Mouse (Mus musculus) adrenal gland, postnatal 10 days (tissue): ENCODE results near the gene Xab2. TPM values are rescaled to one million over a fixed set of nuclear protein-coding genes. Genes with fewer than 3 reads are reported as not detected.
"Not testable (repeated sequence)": the region's sequence is repeated elsewhere in the genome, so short reads cannot be mapped to it uniquely, and the experiment has no call there.

ENCODE experiments used
- DNase-seq: peaks from one replicate; pipeline ENCODE4 v3.0.0; 2021; ENCODE audit warnings: mixed read lengths
- total RNA-seq, 2 experiments: library from RNA; stranded (reverse); gene quantifications; 2 replicates each; pipeline ENCODE4 v1.2.3; 2021

The Xab2 gene
- total RNA-seq, 2 experiments from 2014 or later, result 33.1 to 33.9 TPM

DNA sequence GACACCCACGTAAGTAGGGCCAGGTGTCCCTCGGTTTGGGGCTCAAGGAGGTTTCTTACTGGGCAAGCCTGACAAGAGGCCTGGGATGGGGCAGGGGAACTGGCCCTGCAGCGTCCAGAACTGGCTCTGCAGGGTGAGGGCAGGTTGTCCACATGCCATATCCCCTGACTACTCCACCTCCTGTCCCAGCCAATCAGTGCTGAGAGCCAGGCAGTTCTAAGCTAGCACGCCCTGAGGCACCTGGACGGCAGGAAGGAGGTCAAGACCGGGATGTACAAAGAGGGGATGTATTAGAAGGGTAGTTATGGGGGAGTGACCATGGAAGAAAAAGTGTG, 11.3 kb downstream of the Xab2 start:
- no peak for DNase-seq

DNA sequence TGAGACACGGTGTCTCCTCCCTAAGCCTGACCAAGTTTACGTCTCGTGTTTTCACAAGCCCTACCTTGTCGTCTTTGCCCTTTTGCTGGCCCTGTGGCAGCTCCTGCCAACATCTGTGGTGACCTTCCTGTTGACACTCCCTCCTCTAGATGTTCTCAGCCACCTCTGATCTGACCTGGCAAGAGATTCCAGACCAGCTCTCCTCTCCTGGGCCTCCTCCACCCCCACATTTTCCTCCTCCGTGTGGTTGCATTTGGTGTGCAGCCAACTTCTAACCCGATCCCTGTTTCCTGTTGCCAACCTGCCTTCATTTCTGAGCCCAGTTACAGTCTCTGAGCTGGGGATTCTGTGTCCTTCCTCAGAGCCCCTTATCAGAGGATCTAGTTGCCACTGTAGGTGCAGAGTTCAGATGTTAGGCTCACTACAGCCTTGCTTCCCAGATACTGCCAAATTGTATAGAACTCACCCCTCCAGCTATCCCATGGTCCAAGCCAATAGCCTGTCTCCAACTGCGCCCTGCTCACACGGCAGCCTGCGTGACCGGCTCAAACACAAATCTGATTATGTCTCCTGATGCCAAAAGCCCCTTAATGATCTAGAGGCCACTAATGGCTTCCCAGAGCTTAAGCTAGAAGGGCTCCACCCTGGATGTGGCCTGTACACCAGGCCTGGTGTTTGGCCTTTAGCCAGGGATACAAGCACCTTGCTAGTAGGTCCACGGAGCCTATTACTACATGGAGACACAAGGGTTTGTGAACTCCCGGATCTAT, 11.9 kb downstream of the Xab2 start:
- peak; percentile 71 for DNase-seq

GRCm38 (mm10) chr8:3607822-3608221, 13.3 kb downstream of the Xab2 start:
- DNase-seq, result no peak

DNA sequence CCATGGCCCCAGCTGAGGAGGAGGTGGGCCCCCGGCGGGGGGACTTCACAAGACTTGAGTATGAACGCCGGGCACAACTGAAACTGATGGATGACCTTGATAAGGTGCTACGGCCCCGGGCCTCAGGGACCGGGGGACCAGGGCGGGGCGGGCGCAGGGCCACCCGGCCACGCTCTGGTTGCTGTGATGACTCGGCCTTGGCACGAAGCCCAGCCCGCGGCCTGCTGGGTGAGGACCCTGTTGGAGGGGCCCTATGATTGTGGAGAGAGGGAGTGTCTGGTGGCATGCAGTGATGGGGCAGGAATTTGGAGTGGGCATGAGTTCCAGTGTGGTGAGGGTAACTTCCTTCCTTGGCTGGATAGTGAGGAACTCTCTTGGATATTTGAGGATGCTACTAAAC, 14.5 kb downstream of the Xab2 start:
- DNase-seq, result peak; percentile 64

- no peak for DNase-seq
Measured at GRCm38 (mm10) chr8:3603439-3603838, 17.7 kb downstream of the Xab2 start.

DNA sequence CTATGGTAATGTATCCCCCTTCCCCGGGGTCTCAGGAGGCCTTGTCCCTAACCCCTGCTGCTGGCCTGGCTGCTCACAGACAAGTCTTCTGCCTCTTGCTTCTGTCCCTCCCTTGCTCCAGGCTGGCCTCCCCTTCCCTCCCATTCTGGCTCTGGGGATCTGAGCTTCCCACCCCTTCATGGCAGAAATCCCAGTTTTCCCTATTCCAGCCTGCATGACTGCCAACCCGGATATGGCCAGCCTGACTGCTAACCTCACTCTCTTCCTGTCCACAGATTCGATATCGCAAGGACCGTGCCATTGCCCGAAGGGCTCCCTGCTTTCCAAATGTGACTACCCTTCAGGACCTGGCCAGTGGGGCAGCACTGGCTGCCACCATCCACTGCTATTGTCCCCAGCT, 20.7 kb downstream of the Xab2 start:
- DNase-seq, result peak; percentile 71

GRCm38 (mm10) chr8:3599219-3599618, 21.9 kb downstream of the Xab2 start:
- DNase-seq, result no peak

DNA sequence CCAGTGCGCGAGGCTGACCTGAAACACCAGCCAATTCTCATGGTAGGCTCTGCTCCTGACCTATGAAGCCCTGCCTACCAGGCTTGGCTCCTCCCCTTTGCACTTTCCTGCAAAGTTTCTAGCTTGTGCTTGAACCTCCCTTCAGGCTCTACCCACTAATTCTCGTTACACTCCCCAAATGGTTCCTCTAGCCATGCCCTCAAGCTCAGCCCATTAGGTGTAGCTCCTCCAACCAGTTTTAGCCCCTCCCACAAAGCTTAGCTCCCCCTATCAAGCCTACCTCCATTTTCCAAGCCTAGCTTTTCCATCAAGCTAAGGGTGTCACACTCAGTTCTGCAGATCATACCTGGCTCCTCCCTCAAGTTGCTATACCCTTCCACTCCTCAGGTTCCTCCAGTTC, 23.1 kb downstream of the Xab2 start:
- DNase-seq, result no peak

- DNase-seq, result no peak
Measured at GRCm38 (mm10) chr8:3594466-3594865, 26.6 kb downstream of the Xab2 start.

DNA sequence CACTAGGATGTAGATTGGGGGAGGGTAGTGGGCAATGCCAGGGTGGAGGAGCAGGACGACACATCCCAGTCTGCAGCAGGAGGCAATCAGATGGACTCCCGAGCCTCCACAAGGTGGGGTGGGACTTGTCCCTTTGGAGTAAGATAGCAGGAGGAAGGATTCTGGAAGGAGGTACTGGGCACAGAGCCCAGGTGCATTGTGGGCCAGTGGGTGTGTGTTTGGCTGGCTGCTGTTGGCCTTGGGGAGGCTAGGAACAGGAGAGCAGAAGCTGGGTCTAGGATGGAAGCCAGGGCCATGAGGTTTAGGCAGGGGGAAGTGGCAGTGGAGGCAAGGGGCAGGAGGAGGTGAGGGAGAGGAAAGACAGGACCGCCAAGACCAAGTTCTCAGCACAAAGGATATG, 27.6 kb downstream of the Xab2 start:
- peak; percentile 77 for DNase-seq

- no peak for DNase-seq
Measured at GRCm38 (mm10) chr8:3588258-3588633, 32.9 kb downstream of the Xab2 start.

- peak; percentile 64 for DNase-seq
Measured at GRCm38 (mm10) chr8:3587391-3588257, 33.5 kb downstream of the Xab2 start.

- DNase-seq, result no peak
Measured at GRCm38 (mm10) chr8:3586993-3587390, 34.1 kb downstream of the Xab2 start, which contains the start of gene Camsap3. Gene Camsap3 (plus strand): TSS chr8:3587293.

GRCm38 (mm10) chr8:3586452-3586851, 34.7 kb downstream of the Xab2 start:
- no peak for DNase-seq

DNA sequence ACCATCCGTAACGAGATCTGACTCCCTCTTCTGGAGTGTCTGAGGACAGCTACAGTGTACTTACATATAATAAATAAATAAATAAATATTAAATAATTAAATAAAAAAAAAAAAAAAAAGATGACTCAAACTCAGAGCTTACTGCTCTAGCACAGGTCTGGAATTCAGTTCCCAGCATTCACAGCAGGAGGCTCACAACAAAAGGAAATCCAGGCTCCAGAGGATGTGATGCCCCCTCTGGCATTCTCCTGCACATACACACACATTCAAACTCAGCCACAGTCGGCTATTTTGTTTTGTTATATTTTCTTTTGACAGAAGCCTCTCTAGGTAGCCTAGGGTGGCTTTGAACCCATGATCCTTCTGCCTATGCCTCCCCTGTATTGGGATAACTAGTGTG, 39.2 kb downstream of the Xab2 start:
- DNase-seq, result not testable (repeated sequence)

GRCm38 (mm10) chr8:3579390-3580364, 41.4 kb downstream of the Xab2 start:
- DNase-seq, result no peak

DNA sequence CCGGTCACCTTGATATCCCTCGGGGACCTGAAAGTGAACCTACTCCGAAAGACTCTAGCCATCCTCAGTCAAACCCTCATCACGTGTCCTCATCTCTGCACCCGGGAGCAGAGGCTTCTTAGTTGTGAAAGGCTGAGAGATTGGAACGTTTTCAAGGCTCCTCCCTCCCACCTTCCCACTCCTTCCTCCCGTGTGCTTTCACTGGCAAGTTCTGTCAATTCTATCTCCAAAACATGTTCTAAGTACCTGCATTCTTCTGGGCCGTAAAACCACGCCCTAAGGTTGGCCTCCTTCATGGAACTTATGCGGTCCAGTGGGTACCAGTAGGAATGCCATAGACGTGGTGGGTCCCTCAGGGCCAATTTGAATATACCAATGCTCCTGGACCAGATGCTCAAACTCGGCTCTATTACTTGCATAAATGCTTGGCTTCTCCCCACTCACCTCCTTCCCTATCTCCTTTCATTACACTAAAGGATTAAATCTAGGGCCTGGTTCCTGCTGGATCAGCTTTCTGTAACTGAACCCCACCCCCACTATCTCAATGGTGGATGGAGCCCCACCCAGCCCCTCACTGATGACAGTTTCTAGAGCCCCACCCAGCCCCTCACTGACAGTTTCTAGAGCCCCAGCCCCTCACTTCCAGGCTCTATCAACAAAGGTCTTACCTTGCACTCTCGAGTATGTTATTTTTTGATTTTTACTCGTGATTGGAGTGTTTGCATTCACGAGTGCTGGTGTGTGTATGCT, 44.7 kb downstream of the Xab2 start:
- DNase-seq, result no peak

DNA sequence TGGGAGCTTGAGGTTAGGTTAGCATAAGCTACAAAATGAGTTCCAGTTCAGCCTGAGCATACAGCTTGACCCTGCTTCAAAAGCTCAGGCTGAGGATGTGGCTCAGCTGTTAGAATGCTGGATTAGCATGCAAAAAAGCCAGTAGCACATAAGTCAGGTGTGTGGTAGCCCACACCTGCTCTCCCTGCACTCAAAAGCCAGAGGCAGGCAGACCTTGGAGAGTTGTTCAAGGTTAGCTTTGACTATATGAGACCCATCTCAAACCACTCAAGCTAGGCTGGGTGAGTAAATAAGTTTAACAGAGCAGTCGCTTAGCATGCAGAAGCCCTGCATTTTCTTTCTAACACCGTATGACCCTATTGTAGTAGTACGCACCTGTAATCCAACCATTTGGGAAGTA, 46.6 kb downstream of the Xab2 start:
- DNase-seq, result no peak

DNA sequence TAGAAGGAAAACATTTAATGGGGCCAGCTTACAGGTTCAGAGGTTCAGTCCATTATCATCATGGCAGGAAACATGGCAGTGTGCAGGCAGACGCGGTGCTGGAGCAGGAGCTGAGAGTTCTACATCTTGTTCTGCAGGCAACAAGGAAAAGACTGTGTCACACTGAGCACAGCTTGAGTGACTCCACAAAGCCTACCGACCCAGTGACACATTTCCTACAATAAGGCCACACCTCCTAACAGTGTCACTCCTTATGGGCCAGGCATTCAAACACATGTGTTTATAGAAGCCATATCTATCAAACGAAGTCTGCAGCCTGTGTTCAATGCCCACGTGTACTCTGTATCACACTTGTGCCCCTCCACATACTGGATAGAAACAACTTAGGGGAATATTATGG, 51.3 kb downstream of the Xab2 start:
- DNase-seq, result no peak

DNA sequence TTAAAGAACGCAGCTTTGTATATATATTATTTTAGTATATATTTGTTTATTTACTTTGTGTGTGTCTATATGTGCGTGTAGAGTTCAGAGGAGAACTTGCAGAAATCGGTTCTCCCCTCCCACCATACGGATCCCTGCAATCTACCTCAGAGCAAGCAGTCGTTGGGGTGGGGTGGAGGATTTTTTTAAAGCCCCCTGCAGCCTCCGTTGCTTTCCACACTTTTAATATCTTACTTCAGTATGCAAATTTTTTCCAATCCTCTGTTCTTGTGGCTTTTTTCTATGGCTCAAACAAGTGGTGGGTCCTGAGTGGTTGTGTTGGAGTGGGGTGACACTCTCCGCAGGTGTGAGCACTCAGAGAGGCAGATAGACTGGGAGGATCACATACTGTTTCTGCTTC, 52.7 kb downstream of the Xab2 start:
- no peak for DNase-seq

DNA sequence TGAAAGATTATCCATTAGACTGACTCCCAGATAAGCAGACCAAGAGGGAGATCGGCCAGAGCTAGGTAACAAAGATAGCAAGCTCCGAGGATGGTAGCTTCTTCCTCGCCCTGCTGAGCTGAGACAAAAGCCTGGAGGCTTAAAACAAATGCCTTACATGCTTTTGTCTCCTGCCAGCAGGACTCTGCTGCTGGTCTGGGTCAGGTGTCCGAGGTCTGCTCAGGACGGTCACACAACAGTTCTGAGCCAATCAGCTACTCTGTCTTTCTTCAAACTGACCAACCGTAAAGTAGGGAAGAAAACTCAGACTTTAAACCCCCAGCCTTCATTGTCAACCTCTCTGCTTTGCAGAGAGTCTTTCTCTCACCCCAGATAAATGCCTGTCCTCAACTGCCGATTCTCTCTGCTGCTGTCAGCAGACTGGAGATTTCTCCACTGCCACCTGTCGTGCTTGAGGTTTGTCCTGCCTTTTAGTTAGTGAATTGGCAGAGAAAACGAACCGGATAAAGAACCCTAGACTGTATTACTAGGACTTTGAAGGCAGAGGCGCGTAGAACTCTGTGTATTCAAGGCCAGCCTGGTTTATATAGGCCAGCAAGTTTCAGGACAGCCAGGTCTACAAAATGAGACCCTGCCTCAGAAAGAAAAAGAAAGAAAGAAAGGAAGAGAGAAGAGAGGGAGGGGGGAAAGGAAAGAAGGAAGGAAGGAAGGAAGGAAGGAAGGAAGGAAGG, 53.3 kb downstream of the Xab2 start, which contains the start of gene C330021F23Rik:
C330021F23Rik (plus strand) TSS at position 350 of the 731 bp plus-strand sequence.
- DNase-seq, result no peak
